Mouse (Mus musculus) skeletal muscle tissue, adult 2 months (tissue): ENCODE data around the gene Mpeg1.

Source experiments
- DNase-seq: peaks from one replicate; pipeline ENCODE4 v3.0.0-alpha.2; 2012; ENCODE audit warnings: low read depth, low spot score

The Mpeg1 gene

DNA sequence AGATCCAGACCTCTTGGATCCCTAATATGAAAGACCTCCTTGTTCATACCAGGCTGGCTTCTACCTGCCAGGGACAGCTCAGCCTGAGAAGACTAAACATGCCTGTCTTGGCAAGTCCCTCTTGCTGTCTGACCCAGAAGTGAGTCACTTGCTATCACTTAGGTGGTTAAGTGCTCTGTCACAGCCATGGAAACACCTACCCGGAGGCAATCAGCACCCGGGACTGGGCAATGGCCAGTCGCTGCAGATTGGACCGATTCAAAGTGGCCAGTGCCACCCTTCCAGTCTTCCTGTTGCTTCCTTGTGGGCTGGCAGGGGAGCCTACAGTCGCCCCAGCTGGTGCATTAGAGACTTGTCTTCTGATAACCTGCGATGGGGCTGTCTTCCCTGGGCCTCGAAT is 31.1 kb downstream of the Mpeg1 start:
- DNase-seq = no peak

DNA sequence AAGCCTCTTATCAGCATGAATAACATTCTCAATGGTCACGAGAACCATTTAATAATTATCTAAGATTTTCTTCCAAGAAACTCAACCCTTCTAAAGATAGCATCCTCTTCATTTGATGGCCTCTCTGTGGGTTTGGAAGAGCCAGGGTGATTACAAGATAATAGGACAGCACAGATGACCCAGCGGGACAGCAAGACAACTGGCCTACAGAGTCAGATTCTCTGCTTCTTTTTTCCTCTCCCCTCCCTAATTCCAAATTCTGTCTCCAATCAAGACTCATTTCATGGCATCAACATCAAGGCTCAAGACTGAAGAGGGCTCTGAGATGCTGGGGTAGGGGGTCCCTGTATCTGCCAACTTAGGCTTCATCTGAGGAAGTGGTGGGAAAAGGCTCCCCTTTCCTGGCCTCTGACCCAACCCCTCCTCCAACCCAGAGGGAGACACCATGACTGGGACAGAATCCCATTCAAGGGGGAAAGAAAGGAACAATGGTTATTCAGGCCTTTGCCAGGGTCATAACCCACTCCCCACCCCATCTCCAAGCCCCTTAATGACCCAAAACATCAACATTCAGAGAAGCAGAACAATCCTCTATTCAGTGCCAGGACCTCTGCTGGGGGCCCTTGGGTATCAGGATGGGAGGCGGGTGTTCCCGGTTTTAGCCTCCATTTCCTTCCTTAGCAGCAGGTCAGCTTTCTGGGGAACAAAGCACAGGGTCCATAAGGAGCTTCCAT is 33.0 kb downstream of the Mpeg1 start:
- no peak for DNase-seq

DNA sequence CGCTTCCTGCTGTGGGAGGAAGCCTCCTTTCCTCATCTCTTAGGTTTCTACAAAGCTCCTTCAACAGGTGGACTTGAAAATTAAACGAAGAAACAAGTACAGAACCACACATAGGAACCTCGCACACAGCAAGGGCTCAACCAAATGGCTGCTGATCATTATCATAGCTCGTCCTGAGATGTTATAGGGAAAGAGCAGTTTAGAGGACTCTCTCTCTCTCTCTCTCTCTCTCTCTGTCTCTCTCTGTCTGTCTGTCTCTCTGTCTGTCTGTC is 33.5 kb downstream of the Mpeg1 start:
- no peak for DNase-seq

DNA sequence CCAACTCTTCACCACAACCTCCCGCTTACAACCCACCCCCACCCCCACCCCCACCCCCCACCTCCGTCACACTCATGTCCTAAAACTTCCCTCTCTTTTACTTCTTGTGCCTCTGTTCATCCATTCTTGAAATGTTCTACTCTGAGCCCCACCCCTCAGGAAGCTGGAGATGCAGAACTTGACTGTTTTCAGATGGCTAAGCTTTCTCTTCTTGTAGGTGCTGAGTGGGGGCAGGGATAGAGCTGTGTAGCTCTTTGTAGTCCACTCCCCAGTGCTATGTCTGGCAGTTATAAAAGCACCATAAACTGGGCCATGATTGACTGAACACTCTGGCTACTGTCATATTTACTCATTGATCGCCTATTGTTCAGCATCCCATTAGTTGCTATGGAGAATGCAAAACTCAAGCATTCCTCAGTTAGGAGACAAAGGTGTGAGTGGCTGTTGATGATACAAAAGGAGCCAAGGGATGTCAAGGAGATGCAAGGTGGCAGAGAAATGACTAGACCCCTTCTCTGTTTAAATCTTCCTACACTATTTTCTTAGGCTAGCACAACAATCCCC is 34.5 kb downstream of the Mpeg1 start:
- no peak for DNase-seq

DNA sequence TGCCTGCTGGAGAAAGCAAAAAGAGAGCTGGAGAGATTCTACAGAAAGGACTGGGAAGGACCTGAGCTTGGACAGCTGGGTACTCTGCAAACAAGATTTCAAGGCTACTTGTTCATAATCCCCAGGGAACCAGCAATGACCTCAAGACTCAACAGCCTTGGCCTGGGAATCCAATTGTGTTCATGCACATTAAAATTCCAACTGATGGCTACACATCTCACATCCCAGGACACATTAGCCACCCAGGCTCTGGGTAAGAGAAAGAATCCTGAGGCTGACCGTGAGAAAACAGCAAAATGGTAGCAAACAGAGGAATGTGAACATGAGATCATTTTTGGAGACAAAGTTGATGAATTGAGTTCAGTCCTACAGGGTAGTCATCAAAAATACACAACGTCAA is 35.7 kb downstream of the Mpeg1 start:
- peak; percentile 64 for DNase-seq

DNA sequence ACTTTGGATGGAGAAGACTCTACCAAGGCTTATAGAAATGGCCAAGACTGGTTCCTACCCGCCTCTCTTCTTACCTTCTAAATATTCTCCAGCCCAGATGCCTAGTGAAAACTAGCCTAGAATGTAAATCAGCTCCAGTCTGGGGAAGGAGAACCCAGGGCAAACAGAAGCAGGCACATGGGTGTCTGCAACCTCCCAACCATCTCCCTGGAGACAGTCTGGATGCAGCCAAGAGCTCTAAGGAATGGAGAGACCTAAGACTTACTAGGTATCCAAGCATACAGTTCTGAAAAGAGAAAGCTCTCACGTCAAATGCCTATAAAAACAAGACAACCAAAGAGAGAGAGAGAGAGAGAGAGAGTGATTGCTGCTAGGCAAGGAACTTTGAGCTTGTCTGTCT is 37.3 kb downstream of the Mpeg1 start:
- DNase-seq = no peak

DNA sequence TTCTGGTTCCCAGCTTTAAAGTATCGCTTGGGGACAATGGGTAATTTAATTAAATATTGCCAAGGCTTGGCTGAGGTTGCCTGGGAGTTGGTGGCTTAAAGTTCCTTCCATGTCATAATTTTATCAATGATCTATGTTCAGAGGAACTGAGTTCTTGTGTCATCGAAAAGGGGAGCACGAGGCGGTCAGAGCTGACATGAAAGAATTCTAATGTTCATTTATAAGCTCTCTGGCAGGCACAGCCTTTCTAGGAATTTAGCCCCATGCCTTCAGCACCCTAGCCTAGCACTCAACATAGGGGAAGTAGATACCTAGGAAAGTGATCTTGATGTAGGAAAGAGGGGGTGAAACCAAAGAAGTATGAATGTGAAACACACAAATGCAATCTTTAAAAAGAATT is 37.7 kb downstream of the Mpeg1 start:
- no peak for DNase-seq

DNA sequence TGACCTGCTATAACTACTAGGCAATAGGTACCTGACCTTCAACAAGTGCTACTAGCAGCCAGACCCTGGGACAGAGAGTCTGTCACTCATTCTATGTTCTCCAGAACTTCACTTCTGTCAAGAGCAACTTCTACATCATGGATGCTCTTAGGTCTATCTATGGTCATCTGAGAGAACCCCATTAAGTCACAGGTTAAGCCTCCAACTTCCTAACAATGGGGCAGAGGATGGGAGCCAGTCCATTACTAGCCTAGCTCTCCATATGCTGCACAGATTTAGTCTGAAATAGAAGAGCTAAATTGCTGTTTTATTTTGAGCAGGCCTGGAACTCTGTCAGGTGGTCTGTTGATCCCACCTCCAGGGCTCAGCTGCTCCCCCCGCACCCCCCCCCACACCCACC is 38.4 kb downstream of the Mpeg1 start:
- DNase-seq = no peak

DNA sequence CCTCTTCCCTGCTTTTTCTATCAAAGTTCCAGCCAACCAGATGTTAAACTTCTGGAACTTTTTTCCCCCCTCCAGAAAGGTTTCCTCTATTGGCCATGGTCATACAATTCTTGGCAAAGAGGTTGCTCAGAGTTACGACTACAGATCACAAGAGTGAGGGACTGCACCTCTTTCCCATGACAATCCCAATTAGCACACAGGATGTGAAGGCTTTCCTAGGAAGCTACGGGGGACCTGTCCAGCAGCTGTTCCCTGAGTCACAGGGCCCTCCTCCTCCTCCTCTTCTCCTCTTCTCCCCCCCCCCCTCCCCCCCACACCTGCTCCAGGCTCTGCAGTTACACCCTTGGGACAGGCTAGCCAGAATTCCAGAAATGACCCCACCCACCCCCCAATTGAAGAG is 38.9 kb downstream of the Mpeg1 start:
- no peak for DNase-seq

DNA sequence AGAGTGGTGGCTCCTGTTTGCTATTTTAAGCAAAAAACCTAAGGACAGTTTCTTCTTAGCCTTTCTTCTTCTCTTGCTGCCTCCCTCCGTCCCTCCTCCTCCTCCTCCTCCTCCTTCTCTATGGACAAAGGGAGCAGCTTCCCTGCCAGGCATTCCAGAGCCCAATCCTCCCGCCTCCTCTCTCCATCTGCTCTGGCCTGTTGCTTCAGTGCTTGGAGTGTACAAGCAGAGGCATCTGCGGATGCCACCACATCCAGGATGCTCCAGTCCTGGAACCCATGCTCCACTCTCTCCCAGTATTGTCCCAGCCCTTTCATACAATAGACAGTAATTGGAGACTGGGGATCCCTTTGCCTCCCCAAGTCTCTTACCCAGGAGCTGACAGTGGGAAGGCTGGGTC is 39.5 kb downstream of the Mpeg1 start:
- DNase-seq = no peak

DNA sequence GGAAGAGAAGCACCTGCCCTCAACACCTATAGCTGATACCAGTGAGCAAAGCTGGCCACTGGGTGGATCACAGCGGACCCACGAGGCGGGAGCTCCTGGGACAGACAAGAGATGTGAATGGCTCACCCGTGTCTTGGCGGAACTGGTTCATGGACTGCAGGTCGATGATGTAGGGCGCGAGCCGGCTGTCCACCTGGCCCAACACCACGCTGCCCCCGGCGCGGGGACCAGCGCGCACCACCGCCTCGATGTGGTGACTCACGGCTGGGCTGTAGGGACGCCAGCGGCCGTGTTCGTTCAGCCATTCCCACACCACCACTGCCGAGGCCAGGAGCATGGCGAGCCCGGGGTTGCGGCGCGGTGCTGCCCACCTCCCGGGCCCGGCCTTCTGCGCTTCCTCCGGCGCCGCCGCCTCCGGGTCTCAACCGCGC is 40.3 kb downstream of the Mpeg1 start:
- DNase-seq = no peak

DNA sequence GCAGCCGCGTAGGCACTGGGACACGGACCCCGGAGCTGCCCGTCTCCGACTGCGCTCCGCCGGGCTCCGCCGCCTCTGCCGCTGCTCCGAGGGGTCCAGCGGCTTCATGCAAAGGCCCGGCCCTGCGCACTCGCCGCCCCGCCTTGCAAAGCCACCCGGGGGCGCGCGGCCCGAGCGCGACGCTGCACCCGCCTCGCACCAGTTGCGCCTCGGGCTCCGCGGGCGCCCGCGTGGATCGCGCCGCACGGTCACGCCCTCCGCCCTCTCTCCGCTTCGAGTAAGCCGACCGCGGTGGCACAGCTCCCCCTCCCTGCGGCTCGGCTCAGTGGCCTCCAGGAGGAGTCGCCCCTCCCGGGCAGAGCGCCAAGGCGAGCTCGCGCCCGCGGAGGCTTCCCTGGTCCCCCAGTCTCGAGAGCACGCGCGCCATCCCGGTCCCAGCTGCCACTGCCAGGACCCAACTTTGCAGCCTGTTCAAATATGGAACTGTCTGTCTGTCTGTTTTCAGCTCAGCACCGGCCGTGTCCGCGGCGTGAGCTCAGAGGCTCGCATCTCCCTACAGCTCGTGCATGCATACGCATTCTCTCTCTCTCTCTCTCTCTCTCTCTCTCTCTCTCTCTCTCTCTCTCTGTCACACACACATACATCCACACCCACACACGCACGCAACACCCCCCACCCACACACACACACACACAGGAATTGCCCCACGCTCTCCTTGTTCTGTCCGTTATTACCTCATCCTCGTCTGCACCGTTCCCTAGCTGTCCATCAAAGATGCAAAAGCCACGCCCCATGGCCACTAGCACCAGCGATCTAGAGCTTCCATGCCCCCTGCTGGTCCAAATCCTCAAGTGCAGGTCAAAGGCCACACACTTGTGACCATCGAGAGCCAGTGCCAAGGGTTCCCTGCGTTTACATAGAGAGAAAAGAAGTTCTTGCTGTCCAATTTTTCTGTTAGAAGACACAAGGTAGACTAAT is 41.1 kb downstream of the Mpeg1 start, which contains the start of gene Dtx4:
TSS of gene Dtx4 (minus strand) at position 85 of the 978 bp plus-strand sequence.
- DNase-seq = peak; percentile 89

DNA sequence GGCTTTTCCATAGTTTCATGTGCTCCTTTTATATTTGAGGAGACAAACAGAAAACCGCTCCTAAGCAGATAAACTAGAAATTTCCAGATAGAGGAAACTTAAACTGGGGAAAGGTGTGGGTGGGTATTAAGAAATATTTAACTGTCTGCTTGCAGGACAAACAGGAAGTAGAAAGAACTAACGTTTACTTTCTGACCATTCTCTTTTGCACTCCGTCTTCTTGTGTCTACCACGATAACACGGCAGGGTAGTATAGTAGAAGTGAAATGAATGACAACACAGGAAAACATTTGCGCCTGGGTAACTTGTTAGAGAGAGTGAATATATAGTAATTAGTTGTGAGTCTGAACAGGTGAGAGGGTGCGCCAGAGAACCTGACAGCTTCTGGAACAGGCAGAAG is 42.2 kb downstream of the Mpeg1 start:
- DNase-seq = no peak

DNA sequence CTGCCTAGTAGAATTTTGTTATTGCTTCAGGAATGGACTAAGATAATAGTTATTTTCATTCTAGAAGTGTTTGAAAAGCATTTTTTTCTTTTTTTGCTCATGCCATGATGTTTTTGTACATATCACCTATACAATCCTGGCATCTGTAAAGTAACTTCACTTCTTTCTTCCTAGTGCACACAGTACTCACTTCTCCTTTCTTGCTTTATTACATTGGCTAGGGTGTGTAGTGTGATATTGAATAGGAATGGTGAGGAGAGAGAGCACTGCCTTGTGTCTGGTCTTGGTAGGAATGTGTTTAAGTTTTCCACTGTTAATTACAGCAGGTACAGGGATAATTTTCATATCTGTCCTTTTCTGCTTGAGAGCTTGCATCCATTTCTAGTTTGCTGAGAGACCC is 54.0 kb downstream of the Mpeg1 start:
- no peak for DNase-seq
